Mouse (Mus musculus): ENCODE results near the gene Slc44a1. TPM values are rescaled to one million over a fixed set of nuclear protein-coding genes. Genes with fewer than 3 reads are reported as not detected.

Gene Slc44a1
- polyA plus RNA-seq, 1 experiment from 2014 or later = 15.9 TPM

DNA sequence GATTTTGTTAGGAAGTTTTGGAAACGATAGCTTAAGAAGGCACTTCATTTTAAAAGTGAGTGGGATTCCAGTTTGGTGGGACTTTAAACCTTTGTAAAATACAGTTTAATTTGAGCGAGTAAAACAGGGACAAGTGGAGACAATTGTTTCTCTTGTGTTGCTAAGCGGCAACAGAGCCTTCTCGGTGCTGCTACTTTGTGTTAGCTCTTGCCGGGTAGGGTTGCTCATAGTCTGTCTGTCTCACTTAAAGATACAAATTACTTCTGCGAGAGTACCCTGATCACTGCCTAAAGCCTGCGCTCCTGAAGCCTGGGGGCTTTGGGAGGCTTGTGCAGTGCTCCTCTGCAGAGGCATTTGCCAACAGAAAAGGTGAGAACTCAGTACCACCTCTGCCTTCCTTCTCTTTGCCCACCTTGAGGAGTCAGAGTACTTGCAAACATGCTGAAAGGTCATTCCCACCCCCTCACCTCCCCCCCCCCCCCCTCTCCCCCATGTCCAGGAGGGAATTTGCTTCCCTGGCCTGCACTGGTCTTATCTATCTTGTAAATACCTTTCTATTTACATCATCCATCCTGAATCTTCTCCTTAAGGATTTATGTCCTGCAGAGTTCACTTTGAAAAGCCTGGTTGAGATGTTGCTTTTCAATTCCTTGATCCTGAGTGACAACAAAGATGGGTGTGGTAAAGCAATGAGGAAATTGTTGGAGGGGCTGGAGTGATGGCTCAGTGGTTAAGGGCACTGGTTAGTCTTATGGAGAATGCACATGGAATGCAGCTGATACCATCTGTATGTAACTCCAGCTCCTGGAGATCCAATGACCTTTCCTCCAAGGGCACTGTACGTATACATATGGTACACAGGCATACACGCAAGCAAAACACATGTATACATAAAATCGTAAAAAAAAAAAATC lies 13.0 kb downstream of the Slc44a1 start:
- Histone ChIP-seq H3K4me1 (replicated peaks) (peaks cover 32% of the 10 kb centered on the region), H3K9me3 (replicated peaks) (no peaks in the 10 kb centered on the region), H3K27me3 (no peaks in the 10 kb centered on the region), H3K27ac (peak overlapping the region; percentile 6; the same call in 1 of the 2 replicates), H3K4me3 (no peak overlapping the region), H3K4me2 (no peak overlapping the region), H3K36me3 (no peaks in the 10 kb centered on the region), H3K9ac (no peak overlapping the region)
- ATAC-seq (replicated peaks; ENCODE audit: insufficient number of reproducible peaks, insufficient read depth, low FRiP score, low read depth) = 0 out of 2 replicates have a peak, but pooled peaks have one; percentile 18
- WGBS = 42% methylated on average over 10 of the region's 10 CpGs

DNA sequence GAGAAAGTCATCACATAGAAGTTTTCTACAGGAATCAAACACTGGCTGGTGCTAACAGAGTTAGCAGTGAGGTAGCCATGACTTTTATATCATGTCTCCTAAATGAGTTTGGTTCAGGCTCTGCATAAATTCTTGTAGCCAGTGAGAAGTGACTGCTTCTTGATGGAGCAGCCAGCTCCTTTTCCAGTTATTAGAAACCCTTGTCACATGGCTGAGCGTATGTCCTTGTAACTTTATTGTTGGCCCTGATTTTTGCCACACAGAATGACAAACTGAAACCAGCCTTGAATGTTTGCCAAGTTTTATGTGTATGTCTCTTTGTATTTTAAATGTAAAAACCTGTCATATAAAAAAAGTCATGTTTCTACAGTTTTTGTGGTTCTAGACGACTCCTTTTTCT lies 15.7 kb downstream of the Slc44a1 start:
- Histone ChIP-seq H3K27me3 (no peaks in the 10 kb centered on the region), H3K4me1 (replicated peaks) (peaks cover 27% of the 10 kb centered on the region), H3K9me3 (replicated peaks) (no peaks in the 10 kb centered on the region), H3K9ac (no peak overlapping the region), H3K4me3 (no peak overlapping the region), H3K36me3 (no peaks in the 10 kb centered on the region), H3K4me2 (no peak overlapping the region), H3K27ac (no peak overlapping the region)
- WGBS = 79% methylated on average over 2 of the region's 2 CpGs
- ATAC-seq (replicated peaks; ENCODE audit: insufficient number of reproducible peaks, insufficient read depth, low FRiP score, low read depth) = no peak

DNA sequence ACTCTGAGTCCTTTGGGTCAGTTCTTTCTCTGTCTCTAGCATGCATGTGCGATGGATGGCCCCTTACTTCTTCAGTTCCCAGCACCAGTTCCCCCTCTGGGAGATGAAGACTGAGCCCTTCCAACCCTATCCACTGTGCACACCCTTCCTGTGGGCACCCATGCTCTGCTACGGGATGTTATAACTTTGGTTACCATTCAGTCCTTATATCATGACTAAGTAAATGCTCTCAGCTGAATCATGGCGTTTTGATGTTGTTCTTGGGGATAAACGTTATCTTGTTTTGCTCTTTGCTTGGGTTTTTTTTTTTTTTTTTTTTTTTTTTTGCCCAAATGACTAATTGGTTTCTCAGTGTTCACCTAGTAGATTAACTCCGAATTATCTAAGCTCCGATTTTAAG lies 16.4 kb downstream of the Slc44a1 start:
- Histone ChIP-seq H3K4me1 (replicated peaks) (peaks cover 21% of the 10 kb centered on the region), H3K36me3 (no peaks in the 10 kb centered on the region), H3K9me3 (replicated peaks) (no peaks in the 10 kb centered on the region), H3K4me2 (no peak overlapping the region), H3K27me3 (no peaks in the 10 kb centered on the region), H3K27ac (no peak overlapping the region), H3K4me3 (no peak overlapping the region), H3K9ac (no peak overlapping the region)
- 88% methylated on average over 6 of the region's 6 CpGs for WGBS
- ATAC-seq (replicated peaks; ENCODE audit: insufficient number of reproducible peaks, insufficient read depth, low FRiP score, low read depth) = no peak

DNA sequence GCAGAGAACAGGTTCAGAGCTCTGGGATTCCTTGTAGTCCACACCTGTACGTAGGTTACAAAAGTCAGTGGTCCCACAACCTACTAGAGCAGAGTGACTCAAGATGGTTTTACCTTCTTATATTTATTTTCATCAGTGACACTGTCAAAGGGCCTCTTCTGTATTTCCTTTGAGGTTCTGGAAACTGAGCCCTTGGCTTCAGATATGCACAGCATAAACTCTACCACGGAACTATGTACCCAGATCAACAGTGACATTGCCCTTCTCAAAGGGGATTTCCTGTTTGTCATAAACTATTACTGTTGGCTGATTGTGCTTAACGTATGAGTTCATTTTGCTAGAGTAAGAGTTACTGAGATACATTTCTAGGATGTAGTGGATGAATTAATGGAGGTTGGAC lies 18.3 kb downstream of the Slc44a1 start:
- no peak overlapping the region for H3K4me3 ChIP-seq
- 78% methylated on average over 3 of the region's 3 CpGs for WGBS

DNA sequence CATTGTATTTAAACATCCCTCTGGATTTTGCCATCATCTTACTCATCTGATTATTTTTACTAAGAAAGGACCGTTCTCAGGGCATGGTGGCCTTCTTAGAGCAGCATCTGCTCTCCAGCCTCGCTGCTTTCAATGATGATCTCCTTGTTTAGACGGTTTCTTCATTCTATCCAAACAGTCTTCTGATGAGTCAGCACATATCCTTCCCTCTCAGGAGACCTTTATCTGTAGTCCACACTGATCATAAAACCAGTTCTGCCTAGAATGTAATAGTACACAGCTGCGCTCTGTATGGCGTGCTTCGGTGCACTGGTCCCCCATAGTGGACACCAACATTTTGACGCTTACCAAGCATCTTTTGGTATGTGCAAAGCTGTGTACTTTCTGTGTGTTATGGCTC lies 19.5 kb downstream of the Slc44a1 start:
- Histone ChIP-seq H3K4me2 (no peak overlapping the region), H3K27ac (no peak overlapping the region), H3K9ac (no peak overlapping the region), H3K36me3 (no peaks in the 10 kb centered on the region), H3K27me3 (no peaks in the 10 kb centered on the region), H3K4me3 (no peak overlapping the region), H3K9me3 (replicated peaks) (no peaks in the 10 kb centered on the region), H3K4me1 (replicated peaks) (peaks cover 9% of the 10 kb centered on the region)
- 86% methylated on average over 7 of the region's 7 CpGs for WGBS
- ATAC-seq (replicated peaks; ENCODE audit: insufficient number of reproducible peaks, insufficient read depth, low FRiP score, low read depth) = no peak

More for the DNA sequence above, 18.3 kb downstream of the Slc44a1 start:
- Histone ChIP-seq H3K27ac (no peak overlapping the region), H3K36me3 (no peaks in the 10 kb centered on the region), H3K4me1 (replicated peaks) (peaks cover 11% of the 10 kb centered on the region), H3K9ac (no peak overlapping the region), H3K27me3 (no peaks in the 10 kb centered on the region), H3K9me3 (replicated peaks) (no peaks in the 10 kb centered on the region), H3K4me2 (no peak overlapping the region)
- ATAC-seq (replicated peaks; ENCODE audit: insufficient number of reproducible peaks, insufficient read depth, low FRiP score, low read depth) = no peak

DNA sequence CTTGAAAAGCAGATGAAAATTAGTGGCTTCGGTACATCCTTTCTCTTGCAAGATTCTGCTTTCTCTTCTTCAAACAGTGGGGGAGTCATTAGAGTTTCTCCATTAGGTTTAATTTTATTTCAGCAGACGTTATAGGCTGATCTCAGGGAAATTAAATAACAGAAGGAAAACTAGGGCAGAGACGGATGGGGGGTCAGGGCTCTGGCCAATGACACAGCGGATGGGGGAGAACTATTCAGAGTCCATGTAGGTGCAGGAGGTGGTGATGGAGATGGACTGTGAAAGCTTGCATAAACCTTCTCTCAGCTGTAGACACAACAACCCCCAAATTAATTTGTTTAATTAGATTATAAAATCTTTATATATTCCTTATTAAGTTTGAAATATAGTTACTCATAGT lies 20.8 kb downstream of the Slc44a1 start:
- Histone ChIP-seq H3K9ac (no peak overlapping the region), H3K9me3 (replicated peaks) (no peaks in the 10 kb centered on the region), H3K4me1 (replicated peaks) (peaks cover 9% of the 10 kb centered on the region), H3K27ac (no peak overlapping the region), H3K27me3 (no peaks in the 10 kb centered on the region), H3K4me2 (no peak overlapping the region), H3K4me3 (no peak overlapping the region), H3K36me3 (no peaks in the 10 kb centered on the region)
- no peak for ATAC-seq (replicated peaks; ENCODE audit: insufficient number of reproducible peaks, insufficient read depth, low FRiP score, low read depth)
- 84% methylated on average over 4 of the region's 4 CpGs for WGBS

DNA sequence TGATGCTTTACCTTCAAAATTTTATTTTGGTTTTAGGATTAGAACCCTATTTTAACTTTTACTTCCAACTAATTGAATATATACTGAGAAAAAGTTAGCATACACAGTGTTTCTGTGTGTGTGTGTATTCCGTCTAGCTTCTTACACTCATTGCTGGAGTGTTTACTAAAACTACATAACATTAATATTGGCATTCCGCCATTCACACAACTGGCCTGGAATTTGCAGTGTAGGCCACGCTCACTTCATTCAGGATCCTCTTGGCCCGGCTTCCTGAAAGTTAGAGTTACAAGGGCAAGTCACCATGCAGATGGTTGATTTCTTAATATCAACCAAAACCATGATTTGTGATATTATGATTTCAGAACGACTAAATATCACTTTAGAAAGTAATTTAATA lies 21.9 kb downstream of the Slc44a1 start:
- no peaks in the 10 kb centered on the region for H3K9me3 ChIP-seq (replicated peaks)
- no peak overlapping the region; the same call in 1 of the 2 replicates for H3K4me2 ChIP-seq
- H3K27me3 ChIP-seq = no peaks in the 10 kb centered on the region
- no peaks in the 10 kb centered on the region for H3K36me3 ChIP-seq
- peaks cover 9% of the 10 kb centered on the region for H3K4me1 ChIP-seq (replicated peaks)
- H3K27ac ChIP-seq = no peak overlapping the region
- 58% methylated on average over 5 of the region's 5 CpGs for WGBS
- no peak overlapping the region for H3K4me3 ChIP-seq
- no peak for ATAC-seq (replicated peaks; ENCODE audit: insufficient number of reproducible peaks, insufficient read depth, low FRiP score, low read depth)
- no peak overlapping the region for H3K9ac ChIP-seq

DNA sequence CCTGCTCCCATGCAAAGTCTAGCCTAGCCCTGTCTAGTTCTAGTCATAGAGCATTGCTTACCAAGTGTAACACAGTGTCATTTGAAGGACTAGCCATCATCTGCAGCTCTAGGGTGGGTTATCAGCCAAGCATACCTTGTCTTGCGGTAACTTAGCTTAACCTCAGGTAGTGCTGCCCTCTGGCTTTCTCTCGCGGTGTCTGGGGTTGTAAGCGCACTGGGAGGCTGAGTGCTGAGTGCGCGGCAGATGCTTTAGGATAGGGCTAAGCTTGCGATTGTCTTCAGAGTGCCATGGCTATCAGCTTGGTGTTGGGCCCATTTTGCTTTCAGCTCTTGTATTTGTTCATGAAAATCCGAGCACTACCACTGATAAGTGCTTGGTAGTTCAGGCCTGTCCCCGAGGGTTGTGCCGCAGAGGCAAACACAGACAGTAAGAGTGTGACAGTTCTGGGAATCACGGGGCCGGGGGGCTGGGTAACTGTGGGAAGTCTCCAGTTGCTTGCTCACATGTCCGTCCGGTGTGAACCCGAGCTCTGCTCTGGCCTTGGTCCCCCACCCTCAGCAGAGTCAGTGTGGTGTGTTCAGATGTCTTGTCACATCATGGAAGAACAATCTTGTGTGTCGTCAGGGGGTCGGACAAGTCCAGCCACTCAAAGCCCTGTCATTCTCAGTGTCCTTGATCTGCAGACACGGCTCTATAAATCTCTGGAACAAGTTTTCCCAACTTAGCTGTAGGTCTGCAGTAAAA lies 22.5 kb downstream of the Slc44a1 start:
- Histone ChIP-seq H3K4me1 (replicated peaks) (peaks cover 9% of the 10 kb centered on the region), H3K4me3 (no peak overlapping the region), H3K9me3 (replicated peaks) (no peaks in the 10 kb centered on the region), H3K4me2 (peak overlapping the region; percentile 27), H3K9ac (no peak overlapping the region), H3K27ac (no peak overlapping the region), H3K36me3 (no peaks in the 10 kb centered on the region), H3K27me3 (no peaks in the 10 kb centered on the region)
- 60% methylated on average over 18 of the region's 18 CpGs for WGBS
- no peak; the same call in 1 of the 2 replicates for ATAC-seq (replicated peaks; ENCODE audit: insufficient number of reproducible peaks, insufficient read depth, low FRiP score, low read depth)

DNA sequence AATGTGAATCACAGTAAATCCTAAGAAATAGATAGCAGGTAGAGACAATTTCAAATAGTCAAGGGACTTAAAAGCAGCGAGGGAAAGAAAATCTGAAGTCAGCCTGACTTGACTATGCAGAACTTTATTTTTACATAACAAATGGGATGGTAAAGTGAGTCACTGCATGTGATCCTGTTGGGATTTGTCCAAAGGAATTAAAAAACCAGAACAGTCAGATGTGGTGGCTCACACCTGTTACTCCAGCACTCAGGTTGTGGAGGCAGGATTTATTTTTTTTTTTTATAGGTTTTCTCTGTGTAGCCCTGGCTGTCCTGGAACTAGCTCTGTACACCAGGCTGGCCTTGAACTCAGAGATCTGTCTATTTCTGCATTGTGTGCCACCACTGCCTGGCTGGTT lies 25.7 kb downstream of the Slc44a1 start:
- Histone ChIP-seq H3K9me3 (replicated peaks) (no peaks in the 10 kb centered on the region), H3K27me3 (no peaks in the 10 kb centered on the region), H3K27ac (no peak overlapping the region), H3K4me2 (no peak overlapping the region), H3K4me3 (no peak overlapping the region), H3K4me1 (replicated peaks) (peaks cover 9% of the 10 kb centered on the region), H3K36me3 (no peaks in the 10 kb centered on the region), H3K9ac (no peak overlapping the region)
- WGBS = 86% methylated on average over 1 of the region's 1 CpGs
- ATAC-seq (replicated peaks; ENCODE audit: insufficient number of reproducible peaks, insufficient read depth, low FRiP score, low read depth) = no peak

DNA sequence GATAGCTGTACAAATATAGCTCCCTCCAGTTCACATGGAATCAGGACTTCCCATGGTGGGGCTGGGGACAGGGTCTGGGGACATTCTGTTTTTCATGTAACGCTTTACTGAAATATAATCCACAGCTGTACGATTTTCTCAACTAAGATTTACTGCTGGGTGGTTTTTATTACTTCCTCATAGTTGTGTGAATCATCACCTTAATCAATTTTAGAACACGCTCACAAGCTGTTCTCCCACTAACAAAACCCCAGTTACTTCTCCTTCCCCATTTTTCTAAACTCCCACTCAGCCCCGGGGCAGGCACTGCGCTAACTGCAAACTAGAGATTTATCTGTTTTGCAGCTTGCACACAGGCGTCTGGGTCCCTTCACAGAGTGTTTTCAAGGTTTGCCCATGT lies 28.8 kb downstream of the Slc44a1 start:
- no peaks in the 10 kb centered on the region for H3K9me3 ChIP-seq (replicated peaks)
- H3K27ac ChIP-seq = no peak overlapping the region
- H3K4me2 ChIP-seq = no peak overlapping the region
- no peak overlapping the region for H3K9ac ChIP-seq
- no peak for ATAC-seq (replicated peaks; ENCODE audit: insufficient number of reproducible peaks, insufficient read depth, low FRiP score, low read depth)
- WGBS = 68% methylated on average over 6 of the region's 6 CpGs
- no peak overlapping the region for H3K4me3 ChIP-seq
- no peaks in the 10 kb centered on the region for H3K27me3 ChIP-seq
- no peaks in the 10 kb centered on the region for H3K4me1 ChIP-seq (replicated peaks)
- no peaks in the 10 kb centered on the region for H3K36me3 ChIP-seq

DNA sequence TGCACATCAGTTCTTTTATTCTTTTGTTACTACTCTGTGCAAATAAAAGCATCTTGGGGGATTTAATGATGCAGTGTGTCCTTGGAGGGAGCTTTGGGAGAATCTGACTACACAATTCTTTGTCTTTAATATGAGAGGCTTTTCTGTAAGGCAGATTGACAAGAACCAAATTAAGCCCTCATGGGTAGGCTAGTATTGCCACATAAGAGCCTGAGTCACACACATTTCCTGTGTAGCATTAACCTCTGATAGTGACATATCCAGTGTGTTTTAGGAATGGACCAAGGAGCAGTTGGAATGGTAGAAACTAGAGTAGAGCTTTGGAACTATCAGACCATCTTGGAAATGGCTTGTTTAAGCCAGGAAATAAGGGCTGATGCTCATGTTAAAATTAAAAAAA lies 33.9 kb downstream of the Slc44a1 start:
- H3K36me3 ChIP-seq = no peaks in the 10 kb centered on the region

More for the DNA sequence above, 33.9 kb downstream of the Slc44a1 start:
- H3K9me3 ChIP-seq (replicated peaks) = no peaks in the 10 kb centered on the region
- H3K4me3 ChIP-seq = no peak overlapping the region
- H3K9ac ChIP-seq = no peak overlapping the region
- ATAC-seq (replicated peaks; ENCODE audit: insufficient number of reproducible peaks, insufficient read depth, low FRiP score, low read depth) = no peak
- no peak overlapping the region for H3K27ac ChIP-seq
- H3K27me3 ChIP-seq = no peaks in the 10 kb centered on the region
- H3K4me1 ChIP-seq (replicated peaks) = 0 out of 2 replicates have a peak, but pooled peaks cover 10% of the 10 kb centered on the region
- H3K4me2 ChIP-seq = no peak overlapping the region

Data from heart, embryonic 15.5 days (tissue).